Mouse (Mus musculus) intestine, embryonic 15.5 days (tissue): ENCODE measurements at regions not wholly inside any gene's neighbourhood (a gene's known extent, or its start where the extent isn't known, plus 50 kb on each side); places are given as distances from the start of the nearest gene placed in this dataset.

ENCODE experiments used
- ATAC-seq: fragments of 200-750 bp; cut with Nextera tagmentation; 2 replicates; pipeline ENCODE4 v1.8.0; 2017; ENCODE audit warnings: moderate TSS enrichment, moderate library complexity
- H3K27ac ChIP-seq: fragments of 300-500 bp; sonication (generic); 2 replicates; pipeline ENCODE4 v1.5.1; 2015; ENCODE audit warnings: mild to moderate bottlenecking, inconsistent platforms
- H3K27me3 ChIP-seq: fragments of 300-500 bp; sonication (generic); replicated peaks from 2 replicates; pipeline ENCODE4 v1.6.1; 2015; ENCODE audit warnings: inconsistent platforms
- H3K36me3 ChIP-seq: fragments of 300-500 bp; sonication (generic); 2 replicates; pipeline ENCODE4 v1.6.1; 2015; ENCODE audit warnings: inconsistent platforms
- H3K4me1 ChIP-seq: fragments of 300-500 bp; sonication (generic); replicated peaks from 2 replicates; pipeline ENCODE4 v1.6.1; 2015; ENCODE audit warnings: inconsistent platforms
- H3K4me2 ChIP-seq: fragments of 300-500 bp; sonication (generic); replicated peaks from 2 replicates; pipeline ENCODE4 v1.6.1; 2015; ENCODE audit warnings: mild to moderate bottlenecking, inconsistent platforms
- H3K4me3 ChIP-seq: fragments of 300-500 bp; sonication (generic); replicated peaks from 2 replicates; pipeline ENCODE4 v1.5.1; 2015; ENCODE audit warnings: inconsistent platforms
- H3K9ac ChIP-seq: fragments of 300-500 bp; sonication (generic); 2 replicates; pipeline ENCODE4 v1.6.1; 2015; ENCODE audit warnings: inconsistent platforms
- H3K9me3 ChIP-seq: fragments of 300-500 bp; sonication (generic); 2 replicates; pipeline ENCODE4 v1.6.1; 2016; ENCODE audit warnings: inconsistent platforms
- WGBS: fragments of 180-500 bp; shearing (Covaris S2); methylation state at CpG from one replicate; pipeline ENCODE4 v1.1.7; 2015; 5-methylcytosine and 5-hydroxymethylcytosine counted together

GRCm38 (mm10) chr13:102624461-102624860 is 68.9 kb upstream of the Cd180 start:
- Histone ChIP-seq H3K4me3 (no peak overlapping the region), H3K27me3 (no peaks in the 10 kb centered on the region), H3K36me3 (no peaks in the 10 kb centered on the region), H3K4me1 (peaks cover 8% of the 10 kb centered on the region), H3K27ac (peak overlapping the region; percentile 87), H3K4me2 (no peak overlapping the region), H3K9me3 (no peaks in the 10 kb centered on the region), H3K9ac (no peak overlapping the region)
- WGBS = 92% methylated on average over 2 of the region's 2 CpGs
- ATAC-seq = no peak

- no peak overlapping the region for H3K4me3 ChIP-seq
- H3K4me1 ChIP-seq = peaks cover 8% of the 10 kb centered on the region
- ATAC-seq = peak; percentile 82
- no peaks in the 10 kb centered on the region for H3K36me3 ChIP-seq
- H3K27me3 ChIP-seq = no peaks in the 10 kb centered on the region
- peak overlapping the region; percentile 87 for H3K27ac ChIP-seq
- no peak overlapping the region for H3K9ac ChIP-seq
- WGBS = 42% methylated on average over 8 of the region's 8 CpGs
- no peaks in the 10 kb centered on the region for H3K9me3 ChIP-seq
- peak overlapping the region; percentile 4; the same call in 1 of the 2 replicates for H3K4me2 ChIP-seq
Measured at GRCm38 (mm10) chr13:102625171-102625835, 68.1 kb upstream of the Cd180 start.

- H3K27me3 ChIP-seq = no peaks in the 10 kb centered on the region
- H3K27ac ChIP-seq = peak overlapping the region; percentile 87
- no peak overlapping the region for H3K4me2 ChIP-seq
- no peak for ATAC-seq
- H3K9me3 ChIP-seq = no peaks in the 10 kb centered on the region
- H3K4me3 ChIP-seq = no peak overlapping the region
- no peaks in the 10 kb centered on the region for H3K36me3 ChIP-seq
- H3K9ac ChIP-seq = no peak overlapping the region
- peaks cover 8% of the 10 kb centered on the region for H3K4me1 ChIP-seq
- WGBS = 48% methylated on average over 5 of the region's 5 CpGs
Measured at GRCm38 (mm10) chr13:102625836-102626340, 67.5 kb upstream of the Cd180 start.

GRCm38 (mm10) chr13:102627786-102628185 is 65.6 kb upstream of the Cd180 start:
- no peak for ATAC-seq
- peaks cover 8% of the 10 kb centered on the region for H3K4me1 ChIP-seq
- WGBS = 95% methylated on average over 4 of the region's 4 CpGs
- no peak overlapping the region for H3K9ac ChIP-seq
- H3K4me3 ChIP-seq = no peak overlapping the region
- no peaks in the 10 kb centered on the region for H3K27me3 ChIP-seq
- no peak overlapping the region for H3K27ac ChIP-seq
- no peaks in the 10 kb centered on the region for H3K36me3 ChIP-seq
- no peaks in the 10 kb centered on the region for H3K9me3 ChIP-seq
- no peak overlapping the region for H3K4me2 ChIP-seq

GRCm38 (mm10) chr13:102629176-102629575 is 64.2 kb upstream of the Cd180 start:
- H3K9me3 ChIP-seq = no peaks in the 10 kb centered on the region
- ATAC-seq = no peak
- 86% methylated on average over 7 of the region's 7 CpGs for WGBS

GRCm38 (mm10) chr13:102634236-102634957 is 59.0 kb upstream of the Cd180 start:
- Histone ChIP-seq H3K4me1 (no peaks in the 10 kb centered on the region), H3K27ac (no peak overlapping the region), H3K9me3 (no peaks in the 10 kb centered on the region), H3K27me3 (no peaks in the 10 kb centered on the region), H3K36me3 (no peaks in the 10 kb centered on the region), H3K4me2 (no peak overlapping the region), H3K9ac (no peak overlapping the region), H3K4me3 (no peak overlapping the region)
- WGBS = 87% methylated on average over 10 of the region's 10 CpGs
- ATAC-seq = no peak

More at GRCm38 (mm10) chr13:102629176-102629575, 64.2 kb upstream of the Cd180 start:
- H3K27ac ChIP-seq = no peak overlapping the region
- no peak overlapping the region for H3K4me3 ChIP-seq
- peaks cover 8% of the 10 kb centered on the region for H3K4me1 ChIP-seq
- H3K36me3 ChIP-seq = no peaks in the 10 kb centered on the region
- H3K4me2 ChIP-seq = no peak overlapping the region
- H3K27me3 ChIP-seq = no peaks in the 10 kb centered on the region
- H3K9ac ChIP-seq = no peak overlapping the region

GRCm38 (mm10) chr13:102636032-102636431 is 57.3 kb upstream of the Cd180 start:
- no peak overlapping the region for H3K9ac ChIP-seq
- 63% methylated on average over 8 of the region's 8 CpGs for WGBS
- ATAC-seq = no peak
- H3K4me3 ChIP-seq = no peak overlapping the region
- no peak overlapping the region for H3K27ac ChIP-seq
- no peaks in the 10 kb centered on the region for H3K9me3 ChIP-seq
- H3K36me3 ChIP-seq = no peaks in the 10 kb centered on the region
- H3K27me3 ChIP-seq = no peaks in the 10 kb centered on the region
- H3K4me2 ChIP-seq = no peak overlapping the region
- no peaks in the 10 kb centered on the region for H3K4me1 ChIP-seq

- no peaks in the 10 kb centered on the region for H3K4me1 ChIP-seq
- WGBS = 48% methylated on average over 5 of the region's 5 CpGs
- no peak overlapping the region for H3K9ac ChIP-seq
- no peak for ATAC-seq
- no peak overlapping the region for H3K27ac ChIP-seq
- no peak overlapping the region for H3K4me3 ChIP-seq
- H3K36me3 ChIP-seq = no peaks in the 10 kb centered on the region
- no peak overlapping the region for H3K4me2 ChIP-seq
- H3K9me3 ChIP-seq = no peaks in the 10 kb centered on the region
- no peaks in the 10 kb centered on the region for H3K27me3 ChIP-seq
Measured at GRCm38 (mm10) chr13:102637059-102637458, 56.3 kb upstream of the Cd180 start.

- Histone ChIP-seq H3K36me3 (no peaks in the 10 kb centered on the region), H3K9me3 (no peaks in the 10 kb centered on the region), H3K27ac (no peak overlapping the region), H3K4me1 (no peaks in the 10 kb centered on the region), H3K4me3 (no peak overlapping the region), H3K4me2 (no peak overlapping the region), H3K27me3 (no peaks in the 10 kb centered on the region), H3K9ac (no peak overlapping the region)
- ATAC-seq = 0 out of 2 replicates have a peak, but pooled peaks have one; percentile 20
- WGBS = 87% methylated on average over 9 of the region's 9 CpGs
Measured at GRCm38 (mm10) chr13:102639651-102640050, 53.7 kb upstream of the Cd180 start.

GRCm38 (mm10) chr13:102640171-102640570 is 53.2 kb upstream of the Cd180 start:
- no peak for ATAC-seq
- no peak overlapping the region for H3K4me3 ChIP-seq
- no peak overlapping the region for H3K4me2 ChIP-seq
- no peak overlapping the region for H3K9ac ChIP-seq
- 37% methylated on average over 3 of the region's 3 CpGs for WGBS
- no peaks in the 10 kb centered on the region for H3K4me1 ChIP-seq
- no peak overlapping the region for H3K27ac ChIP-seq
- no peaks in the 10 kb centered on the region for H3K27me3 ChIP-seq
- H3K36me3 ChIP-seq = no peaks in the 10 kb centered on the region
- no peaks in the 10 kb centered on the region for H3K9me3 ChIP-seq
